Mouse (Mus musculus) E14TG2a.4 (cell line): Measurements from ENCODE around the gene Ppif.

Source experiments
- CTCF ChIP-seq: conservative IDR thresholded peaks from 2 replicates; pipeline ENCODE4 v1.5.1; 2014; ENCODE audit warnings: low read length
- NANOG ChIP-seq: IDR thresholded peaks from 2 replicates; pipeline ENCODE4 v1.6.1; 2014; ENCODE audit warnings: borderline replicate concordance, low read length, mixed read lengths
- POU5F1 ChIP-seq: IDR thresholded peaks from 2 replicates; pipeline ENCODE4 v1.6.1; 2014; ENCODE audit warnings: low read length, borderline replicate concordance

- TF ChIP-seq CTCF (no peak), POU5F1 (no peak), NANOG (no peak)
These were observed 42.6 kb downstream of the Ppif start for GRCm38 (mm10) chr14:25736589-25736988.
